Mouse (Mus musculus): ENCODE data around the gene Gm3880. TPM values are rescaled to one million over a fixed set of nuclear protein-coding genes. Genes with fewer than 3 reads are reported as not detected.

Gm3880 gene
- polyA plus RNA-seq (2017; shearing (Covaris generic)) = not detected

GRCm38 (mm10) chrX:102686872-102687271 is at the start of gene Gm3880:
TSS of gene Gm3880 (minus strand) at chrX:102686972.

DNA sequence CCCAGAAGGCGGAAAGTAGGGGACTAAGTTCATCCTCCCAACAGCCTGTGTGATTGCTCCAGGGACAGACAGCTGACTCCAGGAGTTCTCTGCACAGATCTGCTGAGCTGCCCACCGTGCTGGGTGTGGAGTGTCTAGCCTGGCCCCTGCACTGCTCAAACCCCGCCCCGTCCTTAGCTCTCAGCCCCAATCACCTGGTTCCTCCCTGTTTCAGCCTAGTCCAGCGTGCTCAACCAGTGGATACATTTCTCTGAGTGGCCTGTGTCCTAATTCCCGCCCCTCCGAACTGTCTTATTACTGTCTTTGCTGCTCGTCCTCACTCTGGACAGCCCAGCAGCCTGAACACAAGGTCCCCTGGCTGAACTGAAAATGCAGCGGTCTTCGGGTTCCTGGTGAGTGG is 20.8 kb upstream of the Gm3880 start, which contains the start of the genes Gm9112 and Dmrtc1b:
Gene Gm9112, minus strand, starts transcription at position 101 of the 400 bp plus-strand sequence.
Gene Dmrtc1b, plus strand, starts transcription at position 331 of the 400 bp plus-strand sequence.

DNA sequence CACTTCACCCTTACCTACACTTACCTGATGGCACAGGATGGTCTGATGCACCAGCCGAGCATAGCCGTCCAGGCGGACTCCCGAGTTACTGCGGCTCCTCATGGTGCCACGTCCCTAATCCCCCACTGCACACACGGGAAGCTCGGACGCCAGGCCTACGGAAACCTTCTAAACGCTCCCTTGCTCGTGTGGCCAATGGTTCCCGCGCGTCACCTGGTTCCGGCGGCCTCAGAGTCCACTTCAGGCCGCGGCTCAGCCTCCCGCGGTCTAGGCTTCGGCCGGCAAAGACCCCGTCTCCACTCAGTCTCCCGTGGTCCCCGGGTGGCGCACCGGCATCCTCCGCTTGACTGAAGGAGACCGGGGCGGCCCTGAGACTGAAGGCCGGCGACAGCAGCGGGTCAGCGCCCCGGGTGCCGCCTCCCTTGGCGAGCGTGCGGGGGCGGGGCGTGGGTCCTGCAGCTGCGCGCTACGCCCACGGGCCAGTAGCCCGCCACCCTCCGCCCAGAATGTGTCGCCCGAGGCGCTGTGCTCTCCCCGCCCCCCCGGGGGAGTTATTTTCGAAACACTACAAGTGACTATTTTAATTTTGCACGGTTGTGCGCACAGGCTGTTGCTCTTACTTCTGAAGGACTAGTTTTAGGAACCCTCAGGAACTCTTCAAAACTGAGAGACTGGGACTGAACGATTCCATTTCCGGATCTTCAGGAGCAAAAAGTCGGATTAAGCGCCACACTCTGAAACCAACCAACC is 42.8 kb downstream of the Gm3880 start, which contains the start of gene Phka1:
Gene Phka1, minus strand, starts transcription at position 424 of the 750 bp plus-strand sequence.

Other genes starting within 250 kb of the Gm3880 start
- gene Hdac8, start 181.6 kb downstream of the Gm3880 start, polyA plus RNA-seq (2017; shearing (Covaris generic)) = 17.7 TPM
- not detected for gene Phka1, start 42.7 kb downstream of the Gm3880 start, polyA plus RNA-seq (2017; shearing (Covaris generic))
- gene Gm9112, start 20.7 kb upstream of the Gm3880 start, polyA plus RNA-seq (2017; shearing (Covaris generic)) = not detected
- not detected for gene Dmrtc1b, start 20.9 kb upstream of the Gm3880 start, polyA plus RNA-seq (2017; shearing (Covaris generic))
- gene Dmrtc1c1, start 116.0 kb upstream of the Gm3880 start, polyA plus RNA-seq (2017; shearing (Covaris generic)) = not detected
- not detected for gene Dmrtc1c2, start 167.6 kb upstream of the Gm3880 start, polyA plus RNA-seq (2017; shearing (Covaris generic))
- not detected for gene 1700031F05Rik, start 181.0 kb upstream of the Gm3880 start, polyA plus RNA-seq (2017; shearing (Covaris generic))
- not detected for gene Dmrtc1a, start 221.7 kb upstream of the Gm3880 start, polyA plus RNA-seq (2017; shearing (Covaris generic))
- gene 1700011M02Rik, start 221.9 kb upstream of the Gm3880 start, polyA plus RNA-seq (2017; shearing (Covaris generic)) = not detected
- gene 1700018G05Rik, start 241.4 kb upstream of the Gm3880 start, polyA plus RNA-seq (2017; shearing (Covaris generic)) = not detected

Measured in CD4-positive, CD25-positive, alpha-beta regulatory T cell (primary cell).